In genomic region chr10:37339658-37340057, GRCm38 (mm10) we compare ENCODE assay signal across 21 mouse cellular contexts.
DNase-seq lines count a peak whose midpoint lies in the region; ATAC-seq and TF ChIP-seq lines count a peak whose summit lies in the region.
"Had no signal": no experiment of that assay in that cellular context is flagged by ENCODE, and none has a peak within 500 bp of the region (broad histone marks: within the 10 kb centered on the region; RNA-seq: fewer than 3 reads in every experiment).

No protein-coding gene starts in this region.

- peaks cover 5% of the 10 kb centered on the region; the same call in 1 of the 2 replicates for H3K4me1 ChIP-seq in liver, postnatal 0 days (ENCODE audit: insufficient read depth)
- 0 out of 2 replicates have a peak, but pooled peaks cover 3% of the 10 kb centered on the region for H3K4me1 ChIP-seq in liver, embryonic 11.5 days (replicated peaks; ENCODE audit: control insufficient read depth, insufficient read depth, low read length)
- no peaks in the 10 kb centered on the region for H3K4me1 ChIP-seq in forebrain, embryonic 13.5 days
- H3K4me1 ChIP-seq: embryonic facial prominence, embryonic 12.5 days had no signal

- H3K27me3 ChIP-seq in liver, postnatal 0 days (ENCODE audit: insufficient read depth, low read length): no peaks in the 10 kb centered on the region
- H3K27me3 ChIP-seq in liver, embryonic 11.5 days (replicated peaks; ENCODE audit: control insufficient read depth, insufficient read depth, low read length): no peaks in the 10 kb centered on the region
- H3K27me3 ChIP-seq in forebrain, embryonic 13.5 days: no peaks in the 10 kb centered on the region
- H3K27me3 ChIP-seq: embryonic facial prominence, embryonic 12.5 days had no signal

- no peak for DNase-seq in liver, postnatal 0 days
- DNase-seq in liver, embryonic 11.5 days (ENCODE audit: low spot score): no peak
- DNase-seq in retina, embryonic 14.5 days (ENCODE audit: low spot score): no peak
- no peak for DNase-seq in adrenal gland, postnatal 25 days
- DNase-seq: adrenal gland, adult 2 months; adrenal gland, postnatal 10 days; adrenal gland, postnatal 36 days; cerebellum, adult 11 months; cerebellum, adult 18-20 months; cerebellum, adult 8-10 months; cerebellum, adult 9-11 months; cerebellum, postnatal 14 days; cerebellum, postnatal 36 days had no signal

- TF ChIP-seq CTCF in liver, postnatal 0 days (IDR thresholded peaks at IDR 0.05; ENCODE audit: low read depth): no peak

- H3K9ac ChIP-seq in liver, postnatal 0 days (replicated peaks): no peak overlapping the region
- H3K9ac ChIP-seq in liver, embryonic 11.5 days (ENCODE audit: low read depth, low read length): no peak overlapping the region
- H3K9ac ChIP-seq in forebrain, embryonic 13.5 days: no peak overlapping the region
- H3K9ac ChIP-seq: embryonic facial prominence, embryonic 12.5 days had no signal

- no peaks in the 10 kb centered on the region for H3K36me3 ChIP-seq in liver, postnatal 0 days (replicated peaks; ENCODE audit: insufficient read depth, low read length)
- no peaks in the 10 kb centered on the region for H3K36me3 ChIP-seq in liver, embryonic 11.5 days (ENCODE audit: control insufficient read depth, insufficient read depth, low read length)
- no peaks in the 10 kb centered on the region for H3K36me3 ChIP-seq in forebrain, embryonic 13.5 days (ENCODE audit: poor library complexity, severe bottlenecking)
- H3K36me3 ChIP-seq: embryonic facial prominence, embryonic 10.5 days; embryonic facial prominence, embryonic 12.5 days had no signal

- no peak overlapping the region for H3K4me2 ChIP-seq in liver, postnatal 0 days (ENCODE audit: low read depth, low read length)
- H3K4me2 ChIP-seq in liver, embryonic 11.5 days: no peak overlapping the region
- no peak overlapping the region for H3K4me2 ChIP-seq in forebrain, embryonic 13.5 days
- H3K4me2 ChIP-seq: embryonic facial prominence, embryonic 12.5 days had no signal

- H3K4me3 ChIP-seq in liver, postnatal 0 days (ENCODE audit: low read depth, low read length): no peak overlapping the region
- no peak overlapping the region for H3K4me3 ChIP-seq in liver, embryonic 11.5 days (ENCODE audit: low read depth, low read length)
- H3K4me3 ChIP-seq in forebrain, embryonic 13.5 days: no peak overlapping the region
- H3K4me3 ChIP-seq: embryonic facial prominence, embryonic 10.5 days; embryonic facial prominence, embryonic 12.5 days had no signal

- no peak overlapping the region for H3K27ac ChIP-seq in liver, postnatal 0 days (ENCODE audit: low read depth)
- H3K27ac ChIP-seq in liver, embryonic 11.5 days (ENCODE audit: low read depth, low read length): no peak overlapping the region
- no peak overlapping the region for H3K27ac ChIP-seq in forebrain, embryonic 13.5 days
- H3K27ac ChIP-seq: embryonic facial prominence, embryonic 10.5 days; embryonic facial prominence, embryonic 12.5 days had no signal

- TF ChIP-seq EP300 in liver, postnatal 0 days (IDR thresholded peaks at IDR 0.05; ENCODE audit: low read depth): no peak

- ATAC-seq in liver, postnatal 0 days: peak; percentile 22; the same call in 1 of the 2 replicates
- ATAC-seq in liver, embryonic 11.5 days (replicated peaks; ENCODE audit: low FRiP score): no peak
- ATAC-seq in granulocyte monocyte progenitor cell, adult 5-6 weeks (replicated peaks; ENCODE audit: poor library complexity, severe bottlenecking): peak; percentile 52
- peak; percentile 53 for ATAC-seq in megakaryocyte, adult 5-6 weeks (ENCODE audit: poor library complexity, severe bottlenecking)
- ATAC-seq in monocyte, adult 5-6 weeks (replicated peaks; ENCODE audit: insufficient number of reproducible peaks, low FRiP score, low TSS enrichment, poor library complexity, severe bottlenecking): peak; percentile 25; the same call in 1 of the 2 replicates
- ATAC-seq in forebrain, embryonic 13.5 days: no peak
- ATAC-seq: forebrain, embryonic 14.5 days; forebrain, embryonic 16.5 days had no signal

- WGBS in liver, postnatal 0 days (ENCODE audit: insufficient replicate concordance): 72% methylated on average over 3 of the region's 3 CpGs
- WGBS in liver, embryonic 11.5 days: 79% methylated on average over 3 of the region's 3 CpGs
- WGBS in forebrain, embryonic 13.5 days: 88% methylated on average over 3 of the region's 3 CpGs

- H3K9me3 ChIP-seq in liver, postnatal 0 days (ENCODE audit: low read length): no peaks in the 10 kb centered on the region
- no peaks in the 10 kb centered on the region for H3K9me3 ChIP-seq in liver, embryonic 11.5 days (ENCODE audit: control insufficient read depth, low read length)
- no peaks in the 10 kb centered on the region for H3K9me3 ChIP-seq in forebrain, embryonic 13.5 days (replicated peaks)
- H3K9me3 ChIP-seq: embryonic facial prominence, embryonic 10.5 days; embryonic facial prominence, embryonic 12.5 days had no signal

Comparison
In these comparisons a context has a peak if more than half of its experiments do, and no peak if none do; other contexts are left out.
1. ATAC-seq: peak in liver, postnatal 0 days (single experiment), granulocyte monocyte progenitor cell, adult 5-6 weeks (single experiment), megakaryocyte, adult 5-6 weeks (single experiment) and monocyte, adult 5-6 weeks (single experiment); none in liver, embryonic 11.5 days (single experiment) and forebrain, embryonic 13.5 days (single experiment).